Mouse (Mus musculus): ENCODE measurements around the gene Sgip1. TPM values are rescaled to one million over a fixed set of nuclear protein-coding genes. Genes with fewer than 3 reads are reported as not detected.

Sgip1 gene
- polyA plus RNA-seq (2012; rRNA removed): 0.38 and 0.48 TPM in 2 replicates

- 63% methylated on average over 8 of the region's 8 CpGs for WGBS
- DNase-seq (ENCODE audit: low read depth, low spot score): no peak
Observed at GRCm38 (mm10) chr4:102741287-102741686, at the start of gene Sgip1. Gene Sgip1 (plus strand): TSS chr4:102741297.

- no peak for DNase-seq (ENCODE audit: low read depth, low spot score)
- 43% methylated on average over 4 of the region's 4 CpGs for WGBS
Observed at GRCm38 (mm10) chr4:102691402-102691801, 49.7 kb upstream of the Sgip1 start.

GRCm38 (mm10) chr4:102697966-102698365 is 43.1 kb upstream of the Sgip1 start:
- DNase-seq (ENCODE audit: low read depth, low spot score): no peak
- WGBS: 95% methylated on average over 7 of the region's 7 CpGs

GRCm38 (mm10) chr4:102711731-102712130 is 29.4 kb upstream of the Sgip1 start:
- no peak for DNase-seq (ENCODE audit: low read depth, low spot score)
- WGBS: 65% methylated on average over 4 of the region's 4 CpGs

- no peak for DNase-seq (ENCODE audit: low read depth, low spot score)
Observed at GRCm38 (mm10) chr4:102715532-102715931, 25.6 kb upstream of the Sgip1 start.

GRCm38 (mm10) chr4:102717123-102717828 is 23.8 kb upstream of the Sgip1 start:
- WGBS: 51% methylated on average over 5 of the region's 5 CpGs
- no peak for DNase-seq (ENCODE audit: low read depth, low spot score)

- WGBS: 15% methylated on average over 1 of the region's 1 CpGs
Observed at GRCm38 (mm10) chr4:102719535-102719934, 21.6 kb upstream of the Sgip1 start.

GRCm38 (mm10) chr4:102719951-102720350 is 21.1 kb upstream of the Sgip1 start:
- WGBS: 60% methylated on average over 1 of the region's 1 CpGs

More at GRCm38 (mm10) chr4:102719535-102719934, 21.6 kb upstream of the Sgip1 start:
- DNase-seq (ENCODE audit: low read depth, low spot score): no peak

GRCm38 (mm10) chr4:102724442-102724841 is 16.7 kb upstream of the Sgip1 start:
- DNase-seq (ENCODE audit: low read depth, low spot score): no peak
- 67% methylated on average over 5 of the region's 5 CpGs for WGBS

More at GRCm38 (mm10) chr4:102719951-102720350, 21.1 kb upstream of the Sgip1 start:
- DNase-seq (ENCODE audit: low read depth, low spot score): no peak

- 86% methylated on average over 3 of the region's 3 CpGs for WGBS
- DNase-seq (ENCODE audit: low read depth, low spot score): no peak
Observed at GRCm38 (mm10) chr4:102730976-102731375, 10.1 kb upstream of the Sgip1 start.

- WGBS: 68% methylated on average over 9 of the region's 9 CpGs
- DNase-seq (ENCODE audit: low read depth, low spot score): no peak
Observed at GRCm38 (mm10) chr4:102734022-102734657, 7.0 kb upstream of the Sgip1 start.

GRCm38 (mm10) chr4:102753334-102754090 is 12.4 kb downstream of the Sgip1 start:
- no peak for DNase-seq (ENCODE audit: low read depth, low spot score)
- WGBS: 65% methylated on average over 3 of the region's 3 CpGs

GRCm38 (mm10) chr4:102759095-102759890 is 18.2 kb downstream of the Sgip1 start:
- WGBS: 2% methylated on average over 41 of the region's 41 CpGs
- DNase-seq (ENCODE audit: low read depth, low spot score): no peak

GRCm38 (mm10) chr4:102760042-102760821 is 19.1 kb downstream of the Sgip1 start:
- WGBS: 5% methylated on average over 25 of the region's 25 CpGs

GRCm38 (mm10) chr4:102762075-102762474 is 21.0 kb downstream of the Sgip1 start:
- WGBS: 81% methylated on average over 7 of the region's 7 CpGs
- no peak for DNase-seq (ENCODE audit: low read depth, low spot score)

More at GRCm38 (mm10) chr4:102760042-102760821, 19.1 kb downstream of the Sgip1 start:
- DNase-seq (ENCODE audit: low read depth, low spot score): no peak

GRCm38 (mm10) chr4:102769070-102769469 is 28.0 kb downstream of the Sgip1 start:
- 60% methylated on average over 1 of the region's 1 CpGs for WGBS
- no peak for DNase-seq (ENCODE audit: low read depth, low spot score)

GRCm38 (mm10) chr4:102769936-102770335 is 28.8 kb downstream of the Sgip1 start:
- 60% methylated on average over 6 of the region's 6 CpGs for WGBS
- no peak for DNase-seq (ENCODE audit: low read depth, low spot score)

- DNase-seq (ENCODE audit: low read depth, low spot score): no peak
- 87% methylated on average over 5 of the region's 5 CpGs for WGBS
Observed at GRCm38 (mm10) chr4:102771598-102772357, 30.7 kb downstream of the Sgip1 start.
